Mouse (Mus musculus) MEL (cell line): ENCODE results near the gene Pparg.

ENCODE experiments used
- CTCF ChIP-seq, 3 experiments: IDR thresholded peaks in 2 of 3; conservative IDR thresholded peaks in 1 of 3; 2 replicates each; pipeline ENCODE4 v1.5.1; 2011 to 2012; ENCODE audit warnings: low read length in 3 of 3, low read depth in 2 of 3, mild to moderate bottlenecking in 2 of 3, improper control_type of control experiment in 1 of 3, inconsistent platforms in 1 of 3, mixed read lengths in 1 of 3, moderate library complexity in 1 of 3; ENCODE audit not compliant: control insufficient read depth in 1 of 3, insufficient read depth in 1 of 3, poor library complexity in 1 of 3, severe bottlenecking in 1 of 3
- ELF1 ChIP-seq: IDR thresholded peaks from 2 replicates; pipeline ENCODE4 v1.6.1; 2014; ENCODE audit warnings: low read depth, mild to moderate bottlenecking, inconsistent platforms, low read length, improper control_type of control experiment, moderate library complexity
- MAZ ChIP-seq: IDR thresholded peaks from 2 replicates; pipeline ENCODE4 v1.6.1; 2012; ENCODE audit warnings: low read depth, mild to moderate bottlenecking, inconsistent platforms, low read length, improper control_type of control experiment
- MYC ChIP-seq: IDR thresholded peaks from 2 replicates; pipeline ENCODE4 v1.6.1; 2011; ENCODE audit warnings: low read depth, mild to moderate bottlenecking, low read length, improper control_type of control experiment, moderate library complexity
- TBP ChIP-seq: IDR thresholded peaks from 2 replicates; pipeline ENCODE4 v1.8.0; 2011; ENCODE audit warnings: low read depth, low read length, improper control_type of control experiment
- ZKSCAN1 ChIP-seq: IDR thresholded peaks from 2 replicates; pipeline ENCODE4 v1.6.1; 2012; ENCODE audit warnings: low read depth, mild to moderate bottlenecking, inconsistent platforms, low read length, improper control_type of control experiment, moderate library complexity
- ZMIZ1 ChIP-seq: IDR thresholded peaks from 2 replicates; pipeline ENCODE4 v1.6.1; 2012; ENCODE audit warnings: low read depth, mild to moderate bottlenecking, inconsistent platforms, low read length, improper control_type of control experiment, moderate library complexity

DNA sequence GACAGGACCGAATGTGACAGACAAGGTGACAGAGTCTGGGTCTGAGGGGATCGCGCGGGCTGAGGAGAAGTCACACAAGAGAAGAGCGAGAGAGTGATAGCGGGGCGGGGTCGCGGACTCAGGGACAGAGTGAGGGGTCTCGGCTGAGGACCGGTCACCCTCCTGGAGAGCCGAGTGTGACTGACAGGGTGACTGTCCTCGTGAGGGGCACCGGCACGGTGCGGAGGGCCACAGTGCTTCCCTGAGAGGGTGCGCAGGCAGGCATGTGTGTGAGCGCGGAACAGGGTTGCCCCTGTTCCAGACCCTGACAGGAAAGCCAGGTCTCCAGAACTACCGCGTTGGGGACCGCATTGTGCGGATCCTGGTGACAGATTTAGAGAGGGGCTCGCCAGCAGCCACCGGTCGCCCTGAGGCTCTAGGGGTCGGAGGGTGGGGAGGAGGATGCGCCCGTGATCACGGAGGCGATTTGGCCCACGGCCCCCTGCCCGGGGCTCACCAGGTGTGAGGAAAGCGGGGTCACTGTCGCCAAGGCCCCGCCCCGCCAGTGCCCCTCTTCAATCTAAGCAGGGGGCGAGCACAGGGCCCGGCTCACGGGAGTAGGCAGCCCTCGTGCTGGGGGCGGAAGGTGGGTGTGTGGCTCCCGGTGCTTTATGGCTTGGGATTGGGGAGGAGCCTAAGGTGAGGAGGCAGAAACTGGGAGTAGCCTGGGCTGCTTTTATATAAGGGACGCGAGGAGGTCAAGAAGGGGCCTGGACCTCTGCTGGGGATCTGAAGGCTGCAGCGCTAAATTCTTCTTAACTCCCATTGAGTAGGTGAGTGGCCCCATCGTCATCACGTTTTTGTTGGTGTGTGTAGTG is 1.1 kb downstream of the Pparg start:
- TF ChIP-seq MYC (no peak), CTCF (IDR thresholded peaks at IDR 0.05 in 2 of 3, conservative IDR thresholded peaks at IDR 0.05 in 1 of 3; ENCODE audit: control insufficient read depth in 1 of 3, insufficient read depth in 1 of 3, low read depth in 2 of 3, low read length in 3 of 3, poor library complexity in 1 of 3, severe bottlenecking in 1 of 3) (no peak), ZMIZ1 (no peak), MAZ (no peak), ELF1 (no peak), TBP (no peak), ZKSCAN1 (no peak)
